Mouse (Mus musculus): ENCODE measurements around the gene Nr1i2.

DNA sequence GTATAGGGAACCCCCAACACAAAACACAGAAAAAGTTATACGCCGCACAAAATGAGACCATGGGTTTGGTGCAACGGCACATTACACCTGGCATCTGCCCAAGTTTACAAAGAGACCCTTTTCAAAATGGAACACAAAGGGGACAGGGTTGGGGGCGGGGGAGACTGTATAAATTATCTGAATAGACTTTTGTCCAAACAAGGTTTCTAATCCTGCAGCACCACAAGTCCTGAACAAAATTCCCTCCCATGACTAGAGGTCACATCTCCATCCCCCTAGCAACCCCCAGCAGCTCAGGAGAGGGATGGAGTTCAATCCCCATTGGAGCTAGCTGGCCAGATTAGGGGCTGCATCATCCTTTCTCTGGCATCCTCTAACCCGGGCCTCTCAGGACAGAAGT lies 22.1 kb downstream of the Nr1i2 start:
- no peak for TF ChIP-seq GABPA (IDR thresholded peaks at IDR 0.05; ENCODE audit: low read depth, low read length)
- TF ChIP-seq EP300 (IDR thresholded peaks at IDR 0.05; ENCODE audit: low read depth in 1 of 2, low read length in 2 of 2) = no peak
- no peak for TF ChIP-seq E2F4 (IDR thresholded peaks at IDR 0.05; ENCODE audit: borderline replicate concordance, low read depth, low read length)
- TF ChIP-seq MAFK (IDR thresholded peaks at IDR 0.05; ENCODE audit: borderline replicate concordance, low read depth, low read length) = no peak
- no peak for TF ChIP-seq GATA1 (IDR thresholded peaks at IDR 0.05; ENCODE audit: low read depth, low read length)
- TF ChIP-seq CTCF (IDR thresholded peaks at IDR 0.05 in 2 of 3, conservative IDR thresholded peaks at IDR 0.05 in 1 of 3; ENCODE audit: control insufficient read depth in 1 of 3, insufficient read depth in 1 of 3, low read depth in 2 of 3, low read length in 3 of 3, poor library complexity in 1 of 3, severe bottlenecking in 1 of 3) = no peak
- TF ChIP-seq MAX (IDR thresholded peaks at IDR 0.05; ENCODE audit: low read length) = no peak
- TF ChIP-seq MYC (IDR thresholded peaks at IDR 0.05; ENCODE audit: low read depth, low read length) = no peak
- TF ChIP-seq RCOR1 (IDR thresholded peaks at IDR 0.05; ENCODE audit: low read depth, low read length) = no peak
- TF ChIP-seq ZC3H11A (IDR thresholded peaks at IDR 0.05; ENCODE audit: low read depth, low read length) = no peak
- TF ChIP-seq POLR2A (IDR thresholded peaks at IDR 0.05; ENCODE audit: control insufficient read depth in 1 of 2, insufficient read depth in 1 of 2, low read depth in 1 of 2, low read length in 2 of 2, poor library complexity in 1 of 2) = no peak
- no peak for TF ChIP-seq RAD21 (IDR thresholded peaks at IDR 0.05; ENCODE audit: low read depth, low read length)
- no peak for TF ChIP-seq CHD2 (IDR thresholded peaks at IDR 0.05; ENCODE audit: low read length)

All from MEL (cell line).